Mouse (Mus musculus) spleen, adult 2 months (tissue): ENCODE data around the gene Zzef1. TPM values are rescaled to one million over a fixed set of nuclear protein-coding genes. Genes with fewer than 3 reads are reported as not detected.

Source experiments
- DNase-seq, 2 experiments: peaks; one replicate each; pipeline versions ENCODE4 v3.0.0 to v3.0.0-alpha.2; 2012 to 2021; ENCODE audit warnings: low spot score in 2 of 2, low read depth in 1 of 2
- H3K27ac ChIP-seq: fragments of 200-500 bp; 2 replicates; pipeline ENCODE4 v1.5.1; 2012; ENCODE audit warnings: low read length, inconsistent platforms; ENCODE audit not compliant: insufficient read depth
- H3K27me3 ChIP-seq: fragments of 200-500 bp; 2 replicates; pipeline ENCODE4 v1.6.1; 2012; ENCODE audit warnings: mild to moderate bottlenecking, moderate library complexity, low read length, inconsistent platforms; ENCODE audit not compliant: control insufficient read depth, insufficient read depth
- H3K36me3 ChIP-seq: fragments of 200-500 bp; 2 replicates; pipeline ENCODE4 v1.6.1; 2012; ENCODE audit warnings: mild to moderate bottlenecking, low read length, inconsistent platforms; ENCODE audit not compliant: control insufficient read depth, insufficient read depth
- H3K4me1 ChIP-seq: fragments of 200-500 bp; 2 replicates; pipeline ENCODE4 v1.6.1; 2011; ENCODE audit warnings: inconsistent platforms; ENCODE audit not compliant: control insufficient read depth, insufficient read depth, insufficient read length
- H3K4me3 ChIP-seq: fragments of 200-500 bp; 2 replicates; pipeline ENCODE4 v1.5.1; 2011; ENCODE audit warnings: mild to moderate bottlenecking, inconsistent platforms; ENCODE audit not compliant: insufficient read depth, insufficient read length; ENCODE audit errors: extremely low read depth
- CTCF ChIP-seq: fragments of 200-500 bp; IDR thresholded peaks from 2 replicates; pipeline ENCODE4 v1.5.1; 2011; ENCODE audit warnings: mild to moderate bottlenecking, inconsistent platforms; ENCODE audit not compliant: insufficient read depth, insufficient read length, insufficient replicate concordance; ENCODE audit errors: extremely low read depth
- POLR2A ChIP-seq: fragments of 200-500 bp; IDR thresholded peaks from 2 replicates; pipeline ENCODE4 v1.6.1; 2011; ENCODE audit warnings: low read depth, low read length, inconsistent platforms
- WGBS: fragments of 180-500 bp; shearing (Covaris S2); methylation state at CpG from one replicate; pipeline ENCODE4 v1.1.7; 2018; 5-methylcytosine and 5-hydroxymethylcytosine counted together
- polyA plus RNA-seq: library from polyadenylated mRNA; depleted of rRNA; stranded (reverse); fragments of >200 nt; gene quantifications from 2 replicates; pipeline ENCODE4 v1.2.3, GENCODE M21; 2012

Gene Zzef1
- polyA plus RNA-seq, 1 experiment, result 27.4 TPM

DNA sequence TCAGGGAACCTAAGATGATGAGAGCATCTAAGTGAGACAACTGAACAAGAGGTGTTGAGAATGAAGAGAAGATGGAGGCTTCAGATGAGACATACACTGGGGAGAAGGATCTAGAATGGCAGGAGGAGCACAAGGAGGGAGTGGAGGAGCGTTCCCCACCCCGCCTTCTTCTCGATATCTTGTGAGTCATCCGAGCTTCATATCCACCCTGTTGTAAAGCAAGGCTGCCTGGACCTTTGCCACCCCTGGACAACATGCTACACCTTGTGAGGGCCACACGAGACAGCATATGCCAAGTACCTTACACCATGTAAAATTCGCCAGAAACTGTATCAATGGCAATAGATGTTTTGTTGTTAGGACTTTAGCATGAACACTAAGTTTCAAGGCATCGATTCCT, 25.0 kb downstream of the Zzef1 start:
- 94% methylated on average over 7 of the region's 7 CpGs for WGBS
- DNase-seq, result no peak
- H3K36me3 ChIP-seq, result peaks cover 29% of the 10 kb centered on the region

GRCm38 (mm10) chr11:72829869-72830268, 33.8 kb downstream of the Zzef1 start:
- no peaks in the 10 kb centered on the region for H3K27me3 ChIP-seq
- H3K27ac ChIP-seq, result no peak overlapping the region
- H3K36me3 ChIP-seq, result peaks cover 38% of the 10 kb centered on the region
- no peaks in the 10 kb centered on the region for H3K4me1 ChIP-seq
- no peak for TF ChIP-seq CTCF
- TF ChIP-seq POLR2A, result no peak
- DNase-seq, result no peak
- H3K4me3 ChIP-seq, result no peak overlapping the region
- 96% methylated on average over 3 of the region's 3 CpGs for WGBS

More for the DNA sequence above, 25.0 kb downstream of the Zzef1 start:
- Histone ChIP-seq H3K27ac (no peak overlapping the region), H3K4me3 (no peak overlapping the region), H3K27me3 (no peaks in the 10 kb centered on the region), H3K4me1 (no peaks in the 10 kb centered on the region)
- TF ChIP-seq CTCF (no peak), POLR2A (no peak)

GRCm38 (mm10) chr11:72842731-72843130, 46.7 kb downstream of the Zzef1 start:
- H3K27me3 ChIP-seq, result no peaks in the 10 kb centered on the region
- peaks cover 13% of the 10 kb centered on the region for H3K36me3 ChIP-seq
- no peak overlapping the region for H3K27ac ChIP-seq
- no peak overlapping the region for H3K4me3 ChIP-seq
- no peak for DNase-seq
- no peak for TF ChIP-seq POLR2A
- TF ChIP-seq CTCF, result no peak
- 92% methylated on average over 3 of the region's 3 CpGs for WGBS
- H3K4me1 ChIP-seq, result no peaks in the 10 kb centered on the region

GRCm38 (mm10) chr11:72843576-72843975, 47.5 kb downstream of the Zzef1 start:
- H3K36me3 ChIP-seq, result peaks cover 18% of the 10 kb centered on the region
- no peak for TF ChIP-seq POLR2A
- TF ChIP-seq CTCF, result no peak
- DNase-seq, result no peak
- H3K4me3 ChIP-seq, result no peak overlapping the region
- no peaks in the 10 kb centered on the region for H3K27me3 ChIP-seq
- H3K4me1 ChIP-seq, result no peaks in the 10 kb centered on the region
- no peak overlapping the region for H3K27ac ChIP-seq

DNA sequence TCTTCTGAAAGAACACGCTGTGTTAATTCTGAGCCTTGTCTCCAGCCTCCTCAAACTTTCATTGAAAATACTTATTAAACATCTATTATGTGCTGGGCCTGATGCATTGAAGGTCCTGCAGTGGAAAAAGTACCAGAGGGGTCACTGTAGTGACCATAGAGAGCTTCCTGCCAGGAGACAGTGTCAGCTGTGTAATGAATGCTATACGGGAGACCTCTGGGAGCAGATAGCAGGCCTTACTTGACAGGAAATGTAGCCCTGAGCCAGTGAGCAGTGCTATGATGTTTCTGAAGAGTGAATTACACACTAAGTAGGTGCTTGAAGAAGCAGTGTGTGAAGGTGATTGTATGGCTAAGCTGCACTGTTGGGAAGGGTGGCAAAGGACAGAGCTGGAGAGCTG, 49.5 kb downstream of the Zzef1 start:
- DNase-seq, result no peak
- H3K4me3 ChIP-seq, result no peak overlapping the region
- WGBS, result 94% methylated on average over 2 of the region's 2 CpGs
- peaks cover 16% of the 10 kb centered on the region for H3K36me3 ChIP-seq
- H3K4me1 ChIP-seq, result no peaks in the 10 kb centered on the region
- no peaks in the 10 kb centered on the region for H3K27me3 ChIP-seq
- H3K27ac ChIP-seq, result no peak overlapping the region
- TF ChIP-seq POLR2A, result no peak

- TF ChIP-seq CTCF, result no peak
- TF ChIP-seq POLR2A, result no peak
- DNase-seq, result no peak
- H3K36me3 ChIP-seq, result peaks cover 23% of the 10 kb centered on the region
- H3K27me3 ChIP-seq, result no peaks in the 10 kb centered on the region
- H3K27ac ChIP-seq, result no peak overlapping the region
- no peak overlapping the region for H3K4me3 ChIP-seq
- no peaks in the 10 kb centered on the region for H3K4me1 ChIP-seq
These were observed 50.7 kb downstream of the Zzef1 start for GRCm38 (mm10) chr11:72846685-72847084.

DNA sequence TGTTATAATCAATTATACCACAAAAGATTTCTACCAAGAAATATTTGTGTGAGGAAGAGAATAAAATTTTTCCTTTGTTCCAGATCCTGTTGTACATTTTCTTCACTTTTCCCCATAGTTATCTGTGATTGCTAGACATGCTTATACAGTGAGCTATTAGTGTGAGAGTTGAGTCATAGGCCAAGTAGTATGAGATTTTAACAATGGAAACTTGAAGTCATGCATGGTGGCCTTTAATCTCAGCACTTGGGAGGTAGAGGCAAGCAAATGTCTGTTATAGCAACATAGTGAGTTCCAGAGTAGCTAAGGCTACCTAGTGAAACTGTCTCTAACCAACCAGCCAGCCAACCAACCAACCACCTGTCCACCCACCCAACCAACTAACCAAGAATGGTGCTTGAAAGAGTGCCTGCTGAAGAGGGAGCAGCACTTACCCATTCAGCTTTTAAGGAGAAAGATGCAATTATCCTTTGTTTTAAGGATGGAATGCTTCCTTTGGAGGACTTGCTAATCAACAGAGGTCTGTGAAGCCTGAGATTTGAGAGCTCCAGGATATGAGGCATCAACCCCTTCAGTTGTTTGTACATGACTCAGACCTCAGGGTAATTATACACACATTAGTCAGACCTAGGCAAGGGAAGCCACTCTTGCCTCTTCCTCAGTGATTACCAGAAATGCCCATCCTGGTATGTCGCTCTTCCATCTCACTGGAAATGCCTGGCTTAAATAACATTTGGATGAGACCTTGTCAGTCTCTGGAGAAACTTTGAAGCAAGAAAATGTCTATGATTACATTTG, 52.0 kb downstream of the Zzef1 start:
- DNase-seq, result no peak
- Histone ChIP-seq H3K36me3 (peaks cover 25% of the 10 kb centered on the region), H3K4me1 (no peaks in the 10 kb centered on the region), H3K4me3 (no peak overlapping the region), H3K27me3 (no peaks in the 10 kb centered on the region), H3K27ac (no peak overlapping the region)
- TF ChIP-seq CTCF (no peak), POLR2A (no peak)
- WGBS, result 95% methylated on average over 1 of the region's 1 CpGs
